Mouse (Mus musculus): Measurements from ENCODE around the gene Olfr1239. TPM values are rescaled to one million over a fixed set of nuclear protein-coding genes. Genes with fewer than 3 reads are reported as not detected.

Gene Olfr1239
- polyA plus RNA-seq (2012; fragmentation: generic; extraction: Trizol) = not detected

- Histone ChIP-seq H3K4me2 (ENCODE audit: low read depth) (no peak within 1 kb of the TSS), H3K79me2 (ENCODE audit: control insufficient read depth, insufficient read depth) (no peaks in the 10 kb centered on the region), H3K36me3 (ENCODE audit: control insufficient read depth, insufficient read depth) (no peaks in the 10 kb centered on the region), H3K4me3 (no peak within 1 kb of the TSS), H3K27me3 (ENCODE audit: control insufficient read depth, insufficient read depth, insufficient read length) (no peaks in the 10 kb centered on the region), H3ac (ENCODE audit: control insufficient read depth, insufficient read length) (no peak within 1 kb of the TSS)
- TF ChIP-seq MAX (IDR thresholded peaks at IDR 0.05; ENCODE audit: low read depth) = no peak
- no peak for TF ChIP-seq TCF3 (IDR thresholded peaks at IDR 0.05; ENCODE audit: insufficient read length, low read depth)
- TF ChIP-seq TCF12 (IDR thresholded peaks at IDR 0.05; ENCODE audit: insufficient read depth, poor library complexity, severe bottlenecking) = no peak
- TF ChIP-seq POLR2AphosphoS2 (IDR thresholded peaks at IDR 0.05; ENCODE audit: insufficient read length, low read depth) = no peak
- no peak for TF ChIP-seq MYOD1 (IDR thresholded peaks at IDR 0.05; ENCODE audit: control insufficient read depth in 1 of 3, insufficient read length in 2 of 3, low read depth in 2 of 3)
- no peak for TF ChIP-seq CEBPB (IDR thresholded peaks at IDR 0.05; ENCODE audit: insufficient read depth, poor library complexity, severe bottlenecking)
- TF ChIP-seq POLR2A (IDR thresholded peaks at IDR 0.05; ENCODE audit: insufficient read length, low read depth) = no peak
- no peak for TF ChIP-seq MYOG (IDR thresholded peaks at IDR 0.05; ENCODE audit: control insufficient read depth in 1 of 3, insufficient read depth in 1 of 3, insufficient read length in 2 of 3, low read depth in 2 of 3)
- TF ChIP-seq E2F4 (IDR thresholded peaks at IDR 0.05; ENCODE audit: insufficient read depth) = no peak
- TF ChIP-seq USF1 (IDR thresholded peaks at IDR 0.05; ENCODE audit: low read depth) = no peak
- TF ChIP-seq SRF (IDR thresholded peaks at IDR 0.05; ENCODE audit: control insufficient read depth, insufficient read length, low read depth) = no peak
- no peak for TF ChIP-seq REST (IDR thresholded peaks at IDR 0.05; ENCODE audit: insufficient read depth, insufficient read length)
These were observed at the start of gene Olfr1239 for GRCm38 (mm10) chr2:89420307-89420706. Gene Olfr1239 (minus strand): TSS chr2:89420407.

- Histone ChIP-seq H3K79me2 (ENCODE audit: control insufficient read depth, insufficient read depth) (no peaks in the 10 kb centered on the region), H3K27me3 (ENCODE audit: control insufficient read depth, insufficient read depth, insufficient read length) (no peaks in the 10 kb centered on the region), H3K4me2 (ENCODE audit: low read depth) (no peak within 1 kb of the TSS), H3ac (ENCODE audit: control insufficient read depth, insufficient read length) (no peak within 1 kb of the TSS), H3K36me3 (ENCODE audit: control insufficient read depth, insufficient read depth) (no peaks in the 10 kb centered on the region), H3K4me3 (no peak within 1 kb of the TSS)
- no peak for TF ChIP-seq POLR2AphosphoS2 (IDR thresholded peaks at IDR 0.05; ENCODE audit: insufficient read length, low read depth)
- no peak for TF ChIP-seq MAX (IDR thresholded peaks at IDR 0.05; ENCODE audit: low read depth)
- no peak for TF ChIP-seq MYOG (IDR thresholded peaks at IDR 0.05; ENCODE audit: control insufficient read depth in 1 of 3, insufficient read depth in 1 of 3, insufficient read length in 2 of 3, low read depth in 2 of 3)
- TF ChIP-seq SRF (IDR thresholded peaks at IDR 0.05; ENCODE audit: control insufficient read depth, insufficient read length, low read depth) = no peak
- no peak for TF ChIP-seq POLR2A (IDR thresholded peaks at IDR 0.05; ENCODE audit: insufficient read length, low read depth)
- no peak for TF ChIP-seq E2F4 (IDR thresholded peaks at IDR 0.05; ENCODE audit: insufficient read depth)
- TF ChIP-seq USF1 (IDR thresholded peaks at IDR 0.05; ENCODE audit: low read depth) = no peak
- TF ChIP-seq CEBPB (IDR thresholded peaks at IDR 0.05; ENCODE audit: insufficient read depth, poor library complexity, severe bottlenecking) = no peak
- no peak for TF ChIP-seq TCF3 (IDR thresholded peaks at IDR 0.05; ENCODE audit: insufficient read length, low read depth)
- no peak for TF ChIP-seq TCF12 (IDR thresholded peaks at IDR 0.05; ENCODE audit: insufficient read depth, poor library complexity, severe bottlenecking)
- TF ChIP-seq REST (IDR thresholded peaks at IDR 0.05; ENCODE audit: insufficient read depth, insufficient read length) = no peak
- TF ChIP-seq MYOD1 (IDR thresholded peaks at IDR 0.05; ENCODE audit: control insufficient read depth in 1 of 3, insufficient read length in 2 of 3, low read depth in 2 of 3) = no peak
These were observed 22.7 kb upstream of the Olfr1239 start, which contains the start of gene Olfr1240 for GRCm38 (mm10) chr2:89442900-89443299. Gene Olfr1240 (minus strand): TSS chr2:89443000.

- Histone ChIP-seq H3ac (ENCODE audit: control insufficient read depth, insufficient read length) (no peak overlapping the region), H3K4me3 (no peak overlapping the region), H3K36me3 (ENCODE audit: control insufficient read depth, insufficient read depth) (no peaks in the 10 kb centered on the region), H3K4me2 (ENCODE audit: low read depth) (no peak overlapping the region), H3K27me3 (ENCODE audit: control insufficient read depth, insufficient read depth, insufficient read length) (no peaks in the 10 kb centered on the region), H3K79me2 (ENCODE audit: control insufficient read depth, insufficient read depth) (no peaks in the 10 kb centered on the region)
- TF ChIP-seq REST (IDR thresholded peaks at IDR 0.05; ENCODE audit: insufficient read depth, insufficient read length) (no peak), SRF (IDR thresholded peaks at IDR 0.05; ENCODE audit: control insufficient read depth, insufficient read length, low read depth) (no peak), MYOD1 (IDR thresholded peaks at IDR 0.05; ENCODE audit: control insufficient read depth in 1 of 3, insufficient read length in 2 of 3, low read depth in 2 of 3) (no peak), MAX (IDR thresholded peaks at IDR 0.05; ENCODE audit: low read depth) (no peak), TCF3 (IDR thresholded peaks at IDR 0.05; ENCODE audit: insufficient read length, low read depth) (no peak), MYOG (IDR thresholded peaks at IDR 0.05; ENCODE audit: control insufficient read depth in 1 of 3, insufficient read depth in 1 of 3, insufficient read length in 2 of 3, low read depth in 2 of 3) (no peak), CEBPB (IDR thresholded peaks at IDR 0.05; ENCODE audit: insufficient read depth, poor library complexity, severe bottlenecking) (no peak), TCF12 (IDR thresholded peaks at IDR 0.05; ENCODE audit: insufficient read depth, poor library complexity, severe bottlenecking) (no peak), E2F4 (IDR thresholded peaks at IDR 0.05; ENCODE audit: insufficient read depth) (no peak), POLR2A (IDR thresholded peaks at IDR 0.05; ENCODE audit: insufficient read length, low read depth) (no peak), USF1 (IDR thresholded peaks at IDR 0.05; ENCODE audit: low read depth) (no peak), POLR2AphosphoS2 (IDR thresholded peaks at IDR 0.05; ENCODE audit: insufficient read length, low read depth) (no peak)
These were observed 5.7 kb downstream of the Olfr1239 start for GRCm38 (mm10) chr2:89414557-89414956.

- Histone ChIP-seq H3ac (ENCODE audit: control insufficient read depth, insufficient read length) (no peak within 1 kb of the TSS), H3K36me3 (ENCODE audit: control insufficient read depth, insufficient read depth) (no peaks in the 10 kb centered on the region), H3K4me3 (no peak within 1 kb of the TSS), H3K27me3 (ENCODE audit: control insufficient read depth, insufficient read depth, insufficient read length) (no peaks in the 10 kb centered on the region), H3K4me2 (ENCODE audit: low read depth) (no peak within 1 kb of the TSS), H3K79me2 (ENCODE audit: control insufficient read depth, insufficient read depth) (no peaks in the 10 kb centered on the region)
- no peak for TF ChIP-seq REST (IDR thresholded peaks at IDR 0.05; ENCODE audit: insufficient read depth, insufficient read length)
- no peak for TF ChIP-seq POLR2A (IDR thresholded peaks at IDR 0.05; ENCODE audit: insufficient read length, low read depth)
- no peak for TF ChIP-seq CEBPB (IDR thresholded peaks at IDR 0.05; ENCODE audit: insufficient read depth, poor library complexity, severe bottlenecking)
These were observed 10.6 kb downstream of the Olfr1239 start, which contains the start of gene Olfr1238 for GRCm38 (mm10) chr2:89409576-89409975. Gene Olfr1238 (minus strand): TSS chr2:89409676.

- no peak for TF ChIP-seq MYOG (IDR thresholded peaks at IDR 0.05; ENCODE audit: control insufficient read depth in 1 of 3, insufficient read depth in 1 of 3, insufficient read length in 2 of 3, low read depth in 2 of 3)
- TF ChIP-seq USF1 (IDR thresholded peaks at IDR 0.05; ENCODE audit: low read depth) = no peak
- no peak for TF ChIP-seq CEBPB (IDR thresholded peaks at IDR 0.05; ENCODE audit: insufficient read depth, poor library complexity, severe bottlenecking)
- TF ChIP-seq SRF (IDR thresholded peaks at IDR 0.05; ENCODE audit: control insufficient read depth, insufficient read length, low read depth) = no peak
- Histone ChIP-seq H3K4me3 (no peak overlapping the region), H3K27me3 (ENCODE audit: control insufficient read depth, insufficient read depth, insufficient read length) (no peaks in the 10 kb centered on the region), H3K4me2 (ENCODE audit: low read depth) (no peak overlapping the region), H3ac (ENCODE audit: control insufficient read depth, insufficient read length) (no peak overlapping the region), H3K79me2 (ENCODE audit: control insufficient read depth, insufficient read depth) (no peaks in the 10 kb centered on the region), H3K36me3 (ENCODE audit: control insufficient read depth, insufficient read depth) (no peaks in the 10 kb centered on the region)
These were observed 19.3 kb downstream of the Olfr1239 start for GRCm38 (mm10) chr2:89400882-89401281.

All from myocyte (in vitro differentiated cells).